Mouse (Mus musculus): ENCODE data around the gene Mpp6.

DNA sequence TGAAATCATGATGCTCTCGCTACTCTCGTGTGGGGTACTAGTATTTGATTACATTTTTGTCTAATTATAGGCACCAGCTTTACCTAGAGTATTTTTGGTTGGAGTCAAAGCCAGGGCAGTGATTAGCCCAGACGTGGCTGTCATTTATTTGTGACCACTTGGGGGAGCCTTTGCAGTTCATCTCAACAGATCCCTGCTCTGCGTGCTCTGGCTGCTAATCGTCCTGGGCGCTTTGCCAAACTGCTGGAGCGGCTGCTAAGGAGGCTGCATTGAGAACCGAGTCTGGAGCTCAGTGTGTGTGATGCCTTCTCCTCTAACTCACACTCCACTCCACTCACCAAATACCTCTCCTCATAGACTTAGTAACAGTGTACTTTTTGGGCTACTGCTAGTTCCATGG, 2.7 kb downstream of the Mpp6 start:
- TF ChIP-seq EP300 (IDR thresholded peaks at IDR 0.05; ENCODE audit: low read depth), result no peak
- peak; percentile 84 for TF ChIP-seq CTCF (IDR thresholded peaks at IDR 0.05; ENCODE audit: low read depth)

Data from liver, postnatal 0 days (tissue).